Mouse (Mus musculus) kidney, postnatal 36 days (tissue): ENCODE data around the gene Krt36.

Source experiments
- DNase-seq, 2 experiments: peaks; one replicate each; pipeline ENCODE4 v3.0.0; 2021 to 2022; ENCODE audit warnings: mixed read lengths in 2 of 2

The Krt36 gene

DNA sequence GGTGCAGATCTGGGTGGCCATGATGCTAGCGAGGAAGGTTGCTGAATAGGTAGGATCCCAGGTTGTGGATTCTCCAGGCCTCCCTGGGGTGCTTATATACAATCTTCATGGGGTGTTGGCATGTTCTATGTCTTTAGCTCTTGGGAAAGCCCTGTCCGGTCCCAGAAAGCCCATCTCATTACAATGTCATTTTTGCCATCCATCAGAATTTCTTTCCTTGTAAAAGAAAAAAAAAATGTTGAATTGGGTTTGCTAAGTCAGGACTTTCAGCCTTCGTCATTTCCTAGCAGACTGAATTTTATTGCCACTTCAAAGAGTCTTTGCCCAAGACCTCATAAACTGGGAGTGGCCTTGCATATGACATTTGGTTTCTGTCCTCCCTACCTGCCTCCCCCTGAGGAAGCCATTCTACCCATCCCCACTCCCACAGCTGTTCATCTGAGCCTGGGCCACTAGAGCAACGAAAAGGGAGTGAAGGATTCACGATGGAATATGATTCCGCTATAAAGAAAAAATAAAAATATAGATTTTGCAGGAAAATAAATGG, at the start of gene Krt36:
Gene Krt36 (minus strand): TSS at position 51 of the 547 bp plus-strand sequence.
- DNase-seq, result no peak

DNA sequence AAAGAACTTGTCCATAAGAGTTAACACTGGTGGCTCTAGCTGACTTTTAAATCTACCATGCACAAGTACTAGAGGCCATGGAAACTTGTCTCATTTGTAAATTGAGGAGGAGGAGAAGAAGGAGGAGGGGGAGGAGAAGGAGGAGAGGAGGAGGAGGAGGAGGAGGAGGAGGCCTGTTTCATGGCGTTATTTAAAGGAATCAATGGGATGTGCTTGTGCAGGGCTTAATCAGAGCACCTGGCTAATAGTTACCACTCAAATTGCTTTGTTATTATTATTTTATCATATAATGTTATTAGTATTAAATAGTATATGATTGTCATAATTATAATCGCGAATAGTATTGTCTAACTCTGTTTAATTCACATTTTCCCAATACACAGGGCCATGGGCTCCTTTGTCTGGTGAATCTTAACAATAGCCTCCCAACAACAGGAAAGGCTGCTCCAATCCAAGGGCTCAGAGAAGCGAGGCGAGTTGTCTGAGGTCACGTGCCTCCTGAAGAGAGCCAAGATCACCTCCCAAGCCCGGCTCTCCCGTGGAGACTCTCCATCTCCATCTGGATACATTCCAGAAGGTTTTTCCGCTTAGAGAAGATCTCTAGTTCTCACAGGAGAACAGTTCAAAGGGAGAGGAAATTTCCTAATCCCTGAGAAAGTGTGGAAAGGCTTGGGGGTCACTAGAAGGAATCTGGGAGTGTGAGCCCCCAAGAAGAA, 43.3 kb upstream of the Krt36 start, which contains the start of gene Krt19:
Gene Krt19 (minus strand): TSS at position 51 of the 716 bp plus-strand sequence.
- DNase-seq, result no peak

DNA sequence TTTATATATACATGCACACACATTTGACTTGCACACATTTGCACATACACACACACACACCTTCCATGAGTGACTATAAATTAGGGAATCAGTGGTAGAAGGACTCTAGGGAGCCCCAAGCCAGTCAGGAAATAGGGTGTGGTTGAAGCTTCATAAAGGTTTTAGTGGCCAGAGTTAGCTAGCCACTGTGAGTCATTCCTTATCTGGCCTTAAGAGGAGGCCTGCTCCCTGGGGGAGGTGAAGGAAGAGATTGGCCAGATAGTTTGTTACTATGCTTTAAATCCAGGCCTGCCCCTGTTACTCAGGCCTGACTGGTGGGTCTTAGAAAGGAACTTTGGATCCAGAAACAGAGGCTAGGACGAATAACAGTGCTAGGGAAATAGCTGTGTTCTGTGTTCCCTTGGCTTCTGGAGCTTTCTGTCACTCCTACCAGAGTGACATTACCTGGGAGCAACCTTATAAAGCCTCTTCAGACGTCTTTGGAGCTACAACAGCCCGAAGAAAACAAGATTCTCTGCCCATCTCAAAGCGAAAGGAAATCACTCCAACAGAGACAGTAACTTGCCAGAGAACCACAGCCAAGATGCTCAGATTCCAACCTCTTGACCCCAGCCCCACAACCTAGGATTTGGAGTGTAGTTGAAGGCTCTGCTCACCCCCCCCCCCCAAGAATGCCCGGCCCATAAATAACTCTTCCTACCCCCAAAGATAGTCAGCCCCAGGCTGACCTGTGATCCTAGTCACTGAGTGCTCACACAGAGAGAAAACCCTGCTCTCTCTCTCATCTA, 42.3 kb upstream of the Krt36 start:
- no peak for DNase-seq

DNA sequence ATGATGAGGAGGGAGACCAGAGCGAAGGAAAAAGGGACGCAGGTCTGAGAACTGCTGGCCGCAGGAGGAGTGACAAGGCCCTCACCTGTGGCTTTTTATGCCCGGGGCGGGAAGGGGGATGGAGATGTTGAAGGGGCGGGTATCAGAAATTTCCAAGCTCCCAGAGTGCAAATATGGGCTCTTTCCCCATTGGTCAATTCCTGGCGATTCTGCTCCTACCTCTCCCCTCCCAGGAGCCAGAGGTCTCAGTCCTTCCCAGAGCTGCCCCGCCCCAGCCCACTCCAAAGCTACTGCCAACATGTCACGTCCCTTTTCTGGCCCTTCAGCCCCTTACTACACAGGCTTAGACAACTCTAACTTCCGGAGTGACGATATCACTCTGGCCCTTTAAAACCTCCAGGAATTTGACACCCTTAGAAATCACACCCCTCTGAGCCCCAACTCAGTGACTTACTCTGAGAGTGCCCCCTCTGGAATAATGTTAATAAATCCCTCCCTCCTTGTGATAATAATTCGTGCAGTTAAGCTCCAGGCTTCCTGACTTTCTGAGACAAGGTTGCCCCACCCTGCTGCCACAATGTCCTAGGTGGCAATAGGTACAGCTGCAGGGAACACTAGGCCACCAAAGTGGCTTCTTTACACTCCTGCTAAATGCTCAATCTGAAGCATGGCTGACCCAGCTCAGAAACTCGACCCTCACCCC, 40.6 kb upstream of the Krt36 start:
- peak in 1 of 2 experiments; percentile 25 for DNase-seq

DNA sequence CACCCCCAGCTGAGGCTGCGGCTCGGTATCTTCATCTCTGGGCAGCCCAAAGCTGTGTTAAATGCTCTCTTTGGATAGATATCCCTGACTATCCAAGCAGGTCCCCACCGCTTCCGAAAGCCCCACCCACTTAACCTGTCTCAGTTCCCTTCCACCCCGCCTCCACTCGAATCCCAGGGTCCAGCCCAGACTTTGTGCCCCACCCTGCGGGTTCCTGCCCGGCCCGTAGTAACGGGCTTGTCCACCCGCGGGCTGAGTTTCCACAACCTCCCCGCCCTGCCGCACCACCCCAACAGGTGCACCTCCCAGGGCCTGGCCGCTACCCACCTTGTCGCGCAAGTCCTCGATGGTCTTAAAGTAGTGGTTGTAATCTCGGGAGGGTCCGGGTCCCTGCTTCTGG, 39.7 kb upstream of the Krt36 start:
- peak; percentile 9 to 45 for DNase-seq

DNA sequence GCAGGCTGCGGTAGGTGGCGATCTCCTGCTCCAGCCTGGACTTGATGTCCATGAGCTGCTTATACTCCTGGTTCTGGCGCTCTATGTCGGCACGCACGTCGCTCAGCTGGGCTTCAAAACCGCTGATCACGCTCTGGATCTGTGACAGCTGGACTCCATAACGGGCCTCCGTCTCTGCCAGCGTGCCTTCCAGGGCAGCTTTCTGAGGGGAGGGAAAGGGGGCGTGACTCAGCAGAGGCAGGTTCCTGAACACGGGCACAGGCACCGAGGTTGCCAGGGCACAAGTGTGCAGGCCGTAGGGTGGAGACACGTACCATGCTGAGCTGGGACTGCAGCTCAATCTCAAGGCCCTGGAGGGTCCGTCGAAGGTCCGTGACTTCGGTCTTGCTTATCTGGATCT, 35.5 kb upstream of the Krt36 start:
- peak; percentile 27 to 34 for DNase-seq

DNA sequence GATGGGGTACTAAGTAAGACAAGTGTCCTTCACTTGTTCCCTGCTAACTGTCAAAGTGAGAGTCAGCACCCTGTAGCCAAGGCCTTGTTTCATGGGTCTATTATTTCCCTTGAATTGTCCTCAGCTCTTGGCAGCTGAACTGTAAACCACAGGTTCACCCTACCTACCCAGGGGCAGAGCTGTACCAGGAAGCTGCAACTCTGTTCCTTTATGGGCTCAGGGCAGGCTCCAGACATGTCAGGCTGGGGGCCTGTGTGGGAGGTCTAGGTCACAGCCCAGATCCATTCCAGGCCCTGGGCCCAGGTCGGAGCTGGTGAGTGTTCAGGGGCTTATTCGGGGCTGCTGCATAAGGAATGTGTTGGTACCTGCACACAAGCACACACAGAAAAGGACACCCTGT, 34.0 kb upstream of the Krt36 start:
- no peak for DNase-seq

DNA sequence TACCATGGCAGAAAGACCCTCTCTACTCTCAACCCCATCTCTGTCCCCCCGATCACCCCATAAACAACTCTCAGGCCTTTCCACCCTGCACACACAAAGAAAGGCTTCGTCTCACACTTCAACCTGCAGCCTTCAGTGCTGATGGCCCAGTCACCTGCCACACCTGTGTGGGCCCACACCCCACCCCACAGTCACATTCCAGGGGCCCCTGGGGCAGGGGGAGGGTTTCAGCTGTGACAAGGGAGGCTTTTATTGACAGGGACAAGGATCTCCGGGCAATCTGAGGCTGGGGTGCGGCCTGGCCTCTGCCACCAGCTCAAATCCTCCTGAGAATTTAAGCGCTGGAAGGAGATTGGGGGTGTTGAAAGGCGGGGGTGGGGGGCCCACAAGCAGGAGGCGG, 33.4 kb upstream of the Krt36 start:
- no peak for DNase-seq

DNA sequence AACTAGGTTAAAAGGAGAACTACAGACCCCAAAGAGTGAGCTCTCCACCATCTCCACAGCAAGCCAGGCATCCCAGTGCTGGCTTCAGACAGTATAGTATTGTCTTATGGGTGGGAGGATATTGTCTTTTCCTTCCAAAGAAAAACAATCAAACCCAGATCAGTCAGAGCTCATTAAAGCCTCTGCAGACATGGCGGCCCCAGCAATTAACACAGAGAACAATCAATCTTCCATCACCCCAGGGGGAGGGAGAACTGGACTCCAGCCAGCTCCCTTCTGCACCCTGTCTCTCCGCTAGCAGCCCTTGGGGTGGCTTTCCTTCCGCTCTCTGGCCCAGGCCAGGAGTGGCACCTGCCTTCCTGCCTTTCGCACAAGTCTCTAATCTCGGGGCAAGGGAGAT, 32.3 kb upstream of the Krt36 start:
- no peak for DNase-seq

DNA sequence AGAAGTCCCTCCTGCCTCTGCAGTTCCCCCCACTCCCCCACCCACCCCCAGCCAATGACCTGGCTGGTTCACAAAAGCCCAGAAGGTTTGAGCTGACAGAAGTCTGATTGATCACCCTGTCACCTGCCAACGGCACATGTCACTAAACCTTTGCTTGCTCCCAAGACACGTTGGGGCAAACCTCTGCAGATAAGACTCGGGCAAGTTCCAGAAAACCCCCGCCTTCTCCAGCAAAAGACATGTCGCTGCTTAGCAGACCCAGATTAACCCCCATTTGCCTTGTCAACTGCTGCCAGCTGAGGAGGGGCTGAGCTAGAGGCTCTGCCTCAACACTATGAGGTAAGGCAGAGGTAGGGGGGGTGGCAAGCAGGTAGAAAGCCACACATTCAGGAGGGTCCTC, 31.1 kb upstream of the Krt36 start:
- no peak for DNase-seq

DNA sequence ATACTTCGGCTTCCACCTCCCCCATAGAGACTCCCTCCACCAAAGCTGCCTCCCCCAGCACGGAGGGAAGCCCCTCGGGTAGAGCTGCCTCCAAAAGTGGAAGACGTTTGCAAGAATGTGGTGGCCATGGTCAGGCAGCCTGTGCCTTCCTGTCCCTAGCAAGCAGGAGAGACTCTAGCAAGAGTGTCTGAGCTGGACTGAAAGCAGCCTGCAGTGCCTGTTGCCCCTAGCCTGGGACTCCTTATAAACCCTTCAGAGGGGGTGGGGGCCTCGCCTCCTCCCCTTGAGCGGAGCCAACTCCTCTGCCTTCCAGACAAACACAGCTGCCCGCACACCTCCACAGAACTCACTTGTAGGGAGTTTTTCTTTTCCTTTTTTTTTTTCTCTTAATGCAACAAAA, 30.3 kb upstream of the Krt36 start, which contains the start of gene Krt15:
Gene Krt15 (minus strand): TSS at position 198 of the 400 bp plus-strand sequence.
- DNase-seq, result no peak

DNA sequence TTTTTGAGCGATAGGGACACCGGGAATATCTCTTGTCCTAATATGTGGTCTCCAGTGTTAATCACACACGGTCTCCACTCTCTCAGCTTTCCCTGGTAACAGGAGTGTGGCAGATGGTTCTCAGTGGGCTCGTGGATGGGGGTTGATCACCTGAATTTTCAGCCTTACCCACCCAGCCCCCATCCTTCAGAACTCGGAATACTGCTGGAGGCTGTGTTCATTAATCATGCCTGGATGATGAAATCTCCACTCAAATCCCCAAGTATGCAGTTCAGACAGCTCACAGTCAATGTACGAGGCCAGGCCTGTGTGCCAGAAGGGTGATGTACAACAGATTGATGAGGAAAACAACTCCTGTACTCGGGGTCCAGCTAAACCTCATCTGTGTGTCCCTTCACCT, 19.5 kb upstream of the Krt36 start:
- DNase-seq, result no peak

DNA sequence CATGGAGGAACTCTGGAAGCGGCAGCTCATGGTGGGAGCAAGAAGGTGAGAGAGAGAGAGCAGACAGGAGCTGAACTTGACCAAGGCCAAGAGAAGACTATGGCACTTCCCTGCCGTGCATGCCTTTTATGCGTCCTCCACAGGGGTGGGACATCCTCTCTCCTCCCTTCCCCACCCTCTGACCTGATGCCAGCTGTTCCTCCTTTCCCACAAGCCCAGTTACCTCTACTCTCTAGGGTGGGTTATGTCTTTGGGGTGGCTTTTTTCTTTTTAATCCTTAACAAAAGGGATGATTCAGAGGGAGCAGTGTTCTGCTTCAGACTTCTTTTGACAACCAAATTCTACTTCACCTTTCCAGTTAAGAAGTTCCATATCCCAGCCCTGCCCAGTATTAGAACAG, 16.0 kb upstream of the Krt36 start, which contains the start of gene Krt13:
Gene Krt13 (minus strand): TSS at position 101 of the 400 bp plus-strand sequence.
- DNase-seq, result no peak

DNA sequence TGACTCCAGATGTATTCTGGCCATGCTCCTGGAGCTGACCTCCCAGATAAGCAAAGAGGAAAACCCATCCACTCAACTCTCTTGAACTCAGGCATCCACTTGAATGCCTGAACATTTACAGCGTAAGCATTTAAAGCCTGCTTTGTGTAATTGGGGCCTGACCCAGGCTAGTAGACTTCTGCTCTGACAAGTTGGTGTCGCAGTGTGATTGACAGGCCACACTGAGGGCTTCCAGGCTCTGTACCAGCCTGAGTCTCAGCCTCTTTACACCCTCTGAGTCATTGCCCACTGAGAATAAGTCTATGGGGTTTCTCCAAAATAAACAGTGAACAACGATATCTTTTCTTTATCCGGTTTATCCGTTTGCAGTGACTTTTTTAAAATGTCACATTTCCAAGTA, 14.9 kb upstream of the Krt36 start:
- DNase-seq, result no peak

DNA sequence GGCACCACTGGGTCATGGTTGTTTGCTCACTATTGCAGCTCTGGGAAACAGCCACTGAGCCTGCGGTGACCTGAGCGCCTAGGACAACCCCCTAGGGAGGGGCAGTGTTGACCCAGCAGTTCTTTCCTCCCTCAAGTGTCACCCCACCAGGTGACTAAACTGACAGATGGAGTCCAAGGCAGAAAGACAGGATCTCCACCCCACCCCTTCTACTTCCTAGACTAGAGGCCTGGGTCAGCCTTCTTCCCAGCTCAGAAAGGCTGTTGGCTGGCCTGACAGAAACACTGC, 8.3 kb upstream of the Krt36 start:
- DNase-seq, result no peak

DNA sequence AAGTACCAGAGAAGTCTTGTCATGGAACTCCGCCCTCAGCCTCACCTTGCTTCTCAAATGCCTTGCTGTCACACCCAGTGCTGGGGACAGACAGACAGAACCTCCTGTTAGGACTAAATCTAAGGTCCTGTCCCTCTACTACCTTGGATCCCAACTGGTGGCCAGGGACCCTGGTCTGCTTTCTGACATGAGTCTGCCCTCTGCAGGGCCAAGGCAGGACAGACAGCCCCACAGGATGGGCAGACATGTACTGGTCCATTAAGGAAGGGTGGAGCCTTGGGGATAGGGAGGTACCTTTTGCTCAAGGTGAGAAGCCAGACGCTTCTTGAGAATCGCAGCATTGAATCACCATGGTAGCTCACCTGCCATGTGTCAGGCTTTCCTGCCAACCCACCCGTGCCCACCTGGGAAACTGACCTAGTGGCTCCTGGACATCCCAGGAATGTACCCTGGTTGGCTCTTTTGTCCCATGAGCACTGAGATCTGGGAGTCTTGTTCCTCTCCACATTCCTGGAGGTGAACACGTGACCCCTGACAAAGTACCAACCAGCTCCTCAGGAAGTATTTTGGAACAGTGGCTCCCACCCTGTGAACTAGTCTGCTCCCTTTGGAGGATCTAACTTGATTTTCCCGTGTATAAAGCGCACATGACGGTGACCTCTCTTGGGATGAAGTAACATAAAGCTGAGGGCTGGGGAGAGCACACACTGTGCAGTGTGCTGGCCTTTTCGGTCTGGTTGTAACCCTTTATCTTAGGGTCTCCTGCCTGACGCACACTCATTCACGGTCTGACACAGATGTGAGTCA, 7.7 kb upstream of the Krt36 start:
- DNase-seq, result no peak

DNA sequence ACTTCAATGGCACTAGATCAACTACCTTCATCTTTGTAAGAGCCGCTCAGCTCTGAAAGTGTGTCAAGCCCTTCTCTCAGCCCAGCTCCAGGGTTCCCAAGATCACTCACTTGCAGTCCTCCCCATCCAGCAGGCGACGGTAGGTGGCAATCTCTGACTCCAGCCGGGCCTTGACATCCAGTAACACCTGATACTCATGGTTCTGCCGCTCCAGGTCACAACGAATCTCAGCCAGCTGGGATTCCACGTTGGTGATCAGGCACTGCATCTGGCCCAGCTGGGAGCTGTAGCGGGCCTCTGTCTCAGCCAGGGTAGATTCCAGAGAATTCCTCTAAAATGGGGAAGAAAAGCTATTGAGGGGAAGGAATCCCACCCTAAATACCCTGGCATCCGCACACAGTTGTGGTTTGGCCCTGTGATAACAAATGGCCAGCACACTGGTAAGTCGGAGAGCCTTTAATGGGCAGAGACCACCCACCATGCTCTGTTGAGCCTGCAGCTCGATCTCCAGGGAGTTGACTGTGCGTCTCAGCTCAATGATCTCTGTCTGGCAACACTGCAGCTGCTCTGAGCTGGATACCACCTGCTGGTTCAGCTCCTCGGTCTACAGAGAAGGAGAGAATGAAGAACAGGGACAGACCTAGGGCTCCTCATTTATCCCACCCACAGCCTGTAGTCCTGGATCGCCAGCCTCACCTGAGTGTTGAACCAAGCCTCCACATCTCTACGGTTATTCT, 2.6 kb downstream of the Krt36 start:
- no peak for DNase-seq

DNA sequence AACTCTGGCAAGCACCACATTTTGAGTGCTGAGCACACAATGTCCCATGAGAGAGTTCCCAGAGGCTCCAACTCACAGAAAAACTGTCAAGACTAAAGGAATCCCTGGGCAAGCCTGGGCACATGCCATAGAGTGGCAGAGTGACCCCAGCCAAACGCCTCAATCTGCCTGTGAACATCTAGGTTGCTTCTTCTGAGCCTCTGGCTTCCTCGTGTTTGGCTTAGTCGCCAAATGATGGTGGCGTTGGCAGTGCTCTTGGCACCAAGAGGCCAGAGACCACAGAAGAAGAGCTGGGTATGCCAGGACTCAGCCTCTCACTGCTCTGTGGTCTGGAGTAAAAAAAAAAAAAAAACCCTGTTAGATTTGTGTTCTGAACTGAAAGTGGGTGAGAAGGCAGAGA, 5.0 kb downstream of the Krt36 start:
- no peak for DNase-seq

DNA sequence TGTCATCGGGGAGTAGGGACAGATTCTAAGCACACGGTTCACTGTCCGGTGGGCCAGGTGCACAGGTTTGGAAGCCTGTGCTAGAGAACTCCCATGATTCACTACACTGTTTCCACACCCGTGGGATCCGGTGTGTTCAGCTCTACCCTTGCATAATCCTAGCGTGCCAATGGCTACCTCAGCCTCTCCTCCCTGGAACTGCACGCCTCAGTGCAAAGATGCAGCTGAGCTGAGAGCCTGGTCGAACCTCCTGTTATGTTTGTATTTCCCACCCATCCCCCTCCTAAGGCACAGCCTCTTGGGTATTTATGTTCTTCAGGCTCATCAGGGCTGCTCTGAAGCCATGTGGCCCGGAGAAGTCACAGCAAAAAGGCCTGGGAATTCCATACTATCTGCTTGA, 7.6 kb downstream of the Krt36 start:
- DNase-seq, result no peak

DNA sequence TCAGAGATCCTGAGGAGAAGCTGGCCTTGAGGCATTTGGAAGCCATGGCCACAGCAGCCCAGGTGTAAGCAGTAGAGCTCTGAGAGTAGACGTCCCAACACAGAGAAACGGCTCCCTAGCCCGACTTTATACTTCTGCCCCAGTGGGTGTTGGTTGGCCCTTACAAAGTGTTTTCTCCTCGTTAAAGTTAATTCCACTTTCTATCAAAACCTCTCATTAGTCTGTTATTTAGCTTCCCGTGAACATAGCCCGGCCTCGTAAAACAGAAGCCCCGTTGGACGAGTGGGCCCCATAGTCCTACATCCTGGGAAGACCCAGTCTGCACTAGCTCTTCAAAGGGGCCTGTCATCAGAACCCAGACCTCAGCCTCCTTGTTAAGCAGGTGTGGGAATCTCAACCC, 9.3 kb downstream of the Krt36 start, which contains the start of gene Krt35:
Gene Krt35 (minus strand): TSS at position 101 of the 400 bp plus-strand sequence.
- no peak for DNase-seq

DNA sequence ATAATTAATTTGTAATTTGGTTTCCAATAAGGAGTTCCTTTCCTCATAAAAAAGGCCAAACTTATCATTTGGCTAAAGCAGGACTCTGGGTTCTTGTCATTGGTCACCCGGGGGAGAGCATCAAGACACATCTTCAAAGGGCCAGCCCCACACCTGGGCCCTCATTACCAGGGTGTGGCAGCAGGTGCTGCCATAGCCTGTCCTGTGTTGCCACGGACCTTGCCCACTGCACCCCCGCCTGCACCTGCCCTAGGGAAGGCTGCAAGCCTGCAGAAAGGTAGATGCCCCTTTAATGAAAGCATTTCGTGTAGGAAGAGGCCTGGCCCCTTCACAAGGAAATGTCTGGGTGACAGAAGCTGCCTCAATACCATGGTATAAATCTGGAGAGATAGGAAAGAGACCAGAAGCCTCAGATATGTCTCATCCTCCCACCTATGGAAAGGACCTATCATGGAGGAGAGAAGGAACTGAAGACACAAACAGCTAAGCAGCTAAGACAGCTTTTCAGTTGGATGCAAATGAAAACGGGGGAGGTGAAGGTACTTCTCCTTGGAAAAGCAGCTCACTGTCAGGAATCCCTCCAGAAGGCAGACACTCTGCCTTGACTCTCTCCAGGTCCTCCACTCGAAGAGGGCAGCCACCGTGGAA, 16.9 kb downstream of the Krt36 start:
- DNase-seq, result no peak
